Mouse (Mus musculus) embryonic facial prominence, embryonic 14.5 days (tissue): Measurements from ENCODE around the gene Ift57. TPM values are rescaled to one million over a fixed set of nuclear protein-coding genes. Genes with fewer than 3 reads are reported as not detected.

Experiments used
- ATAC-seq: fragments of 200-750 bp; cut with Nextera tagmentation; 2 replicates; pipeline ENCODE4 v1.8.0; 2017; ENCODE audit warnings: low read depth, moderate number of reproducible peaks, moderate TSS enrichment
- DNase-seq: peaks from one replicate; pipeline ENCODE4 v3.0.0-alpha.2; 2015; ENCODE audit warnings: low spot score
- H3K27ac ChIP-seq: fragments of 300-500 bp; sonication (generic); replicated peaks from 2 replicates; pipeline ENCODE4 v1.5.1; 2014; ENCODE audit warnings: low read depth, mild to moderate bottlenecking, low read length, moderate library complexity
- H3K27me3 ChIP-seq: fragments of 300-500 bp; sonication (generic); replicated peaks from 2 replicates; pipeline ENCODE4 v1.6.1; 2014; ENCODE audit warnings: low read length; ENCODE audit not compliant: control insufficient read depth, insufficient read depth
- H3K36me3 ChIP-seq: fragments of 300-500 bp; sonication (generic); 2 replicates; pipeline ENCODE4 v1.6.1; 2014; ENCODE audit warnings: low read length, mixed read lengths; ENCODE audit not compliant: control insufficient read depth, insufficient read depth
- H3K4me1 ChIP-seq: fragments of 300-500 bp; sonication (generic); 2 replicates; pipeline ENCODE4 v1.6.1; 2014; ENCODE audit warnings: antibody characterized with exemption, low read length; ENCODE audit not compliant: control insufficient read depth, insufficient read depth
- H3K4me2 ChIP-seq: fragments of 300-500 bp; sonication (generic); 2 replicates; pipeline ENCODE4 v1.6.1; 2014; ENCODE audit warnings: low read depth, mild to moderate bottlenecking, low read length, moderate library complexity, mixed read lengths
- H3K4me3 ChIP-seq: fragments of 300-500 bp; sonication (generic); 2 replicates; pipeline ENCODE4 v1.5.1; 2014; ENCODE audit warnings: low read depth, mild to moderate bottlenecking, low read length
- H3K9ac ChIP-seq: fragments of 300-500 bp; sonication (generic); 2 replicates; pipeline ENCODE4 v1.6.1; 2014; ENCODE audit warnings: low read depth, mild to moderate bottlenecking, low read length, moderate library complexity, mixed read lengths
- H3K9me3 ChIP-seq: fragments of 300-500 bp; sonication (generic); 2 replicates; pipeline ENCODE4 v1.6.1; 2016; ENCODE audit warnings: low read length; ENCODE audit not compliant: control insufficient read depth
- WGBS: fragments of 180-500 bp; shearing (Covaris S2); extraction: QIAGEN DNeasy Blood & Tissue Kit; methylation state at CpG from one replicate; pipeline ENCODE4 v1.1.7; 2014; 5-methylcytosine and 5-hydroxymethylcytosine counted together
- polyA plus RNA-seq: library from polyadenylated mRNA; unstranded; fragments of >200 nt; fragmentation: Nextera tagmentation; extraction: Ambion mirVana; gene quantifications from 2 replicates; pipeline ENCODE4 v1.2.1, GENCODE M21; 2014

Ift57 gene
- polyA plus RNA-seq, 1 experiment from 2014 or later, result 31.0 TPM

- no peak for DNase-seq
- no peaks in the 10 kb centered on the region for H3K9me3 ChIP-seq
- H3K4me3 ChIP-seq, result peak overlapping the region; percentile 74
- H3K4me1 ChIP-seq, result peaks cover 6% of the 10 kb centered on the region; the same call in 1 of the 2 replicates
- H3K36me3 ChIP-seq, result no peaks in the 10 kb centered on the region
- H3K4me2 ChIP-seq, result peak overlapping the region; percentile 63
- H3K9ac ChIP-seq, result peak overlapping the region; percentile 70; the same call in 1 of the 2 replicates
- WGBS, result 34% methylated on average over 5 of the region's 5 CpGs
- H3K27ac ChIP-seq, result no peak overlapping the region; the same call in 1 of the 2 replicates
- ATAC-seq, result no peak
- H3K27me3 ChIP-seq, result no peaks in the 10 kb centered on the region
Observed at GRCm38 (mm10) chr16:49699821-49700220, 788 bp downstream of the Ift57 start.

- Histone ChIP-seq H3K4me3 (no peak overlapping the region), H3K27me3 (no peaks in the 10 kb centered on the region), H3K36me3 (peaks cover 30% of the 10 kb centered on the region), H3K27ac (no peak overlapping the region), H3K4me1 (no peaks in the 10 kb centered on the region), H3K9me3 (no peaks in the 10 kb centered on the region), H3K4me2 (no peak overlapping the region), H3K9ac (no peak overlapping the region)
- no peak for ATAC-seq
- WGBS, result 64% methylated on average over 1 of the region's 1 CpGs
- no peak for DNase-seq
Observed at GRCm38 (mm10) chr16:49708074-49708473, 9.0 kb downstream of the Ift57 start.

GRCm38 (mm10) chr16:49710188-49710587, 11.2 kb downstream of the Ift57 start:
- 94% methylated on average over 3 of the region's 3 CpGs for WGBS
- Histone ChIP-seq H3K27ac (no peak overlapping the region), H3K9ac (no peak overlapping the region), H3K9me3 (no peaks in the 10 kb centered on the region), H3K4me2 (no peak overlapping the region), H3K4me1 (no peaks in the 10 kb centered on the region), H3K4me3 (no peak overlapping the region), H3K36me3 (peaks cover 30% of the 10 kb centered on the region), H3K27me3 (no peaks in the 10 kb centered on the region)
- ATAC-seq, result no peak
- no peak for DNase-seq

GRCm38 (mm10) chr16:49713302-49713701, 14.3 kb downstream of the Ift57 start:
- H3K4me3 ChIP-seq, result no peak overlapping the region
- H3K9ac ChIP-seq, result no peak overlapping the region
- no peak overlapping the region for H3K27ac ChIP-seq
- peaks cover 22% of the 10 kb centered on the region for H3K36me3 ChIP-seq
- ATAC-seq (no peak), DNase-seq (no peak)
- WGBS, result 85% methylated on average over 3 of the region's 3 CpGs
- no peaks in the 10 kb centered on the region for H3K4me1 ChIP-seq
- no peak overlapping the region for H3K4me2 ChIP-seq
- no peaks in the 10 kb centered on the region for H3K27me3 ChIP-seq
- no peaks in the 10 kb centered on the region for H3K9me3 ChIP-seq

GRCm38 (mm10) chr16:49720671-49721070, 21.6 kb downstream of the Ift57 start:
- ATAC-seq, result no peak

GRCm38 (mm10) chr16:49721678-49722077, 22.6 kb downstream of the Ift57 start:
- H3K4me2 ChIP-seq, result no peak overlapping the region
- H3K4me3 ChIP-seq, result no peak overlapping the region
- H3K36me3 ChIP-seq, result no peaks in the 10 kb centered on the region
- peaks cover 8% of the 10 kb centered on the region; the same call in 1 of the 2 replicates for H3K4me1 ChIP-seq
- ATAC-seq (no peak), DNase-seq (no peak)
- no peaks in the 10 kb centered on the region for H3K27me3 ChIP-seq
- WGBS, result 55% methylated on average over 5 of the region's 5 CpGs
- no peak overlapping the region for H3K27ac ChIP-seq
- H3K9me3 ChIP-seq, result no peaks in the 10 kb centered on the region
- no peak overlapping the region for H3K9ac ChIP-seq

More at GRCm38 (mm10) chr16:49720671-49721070, 21.6 kb downstream of the Ift57 start:
- H3K4me2 ChIP-seq, result no peak overlapping the region
- peaks cover 8% of the 10 kb centered on the region; the same call in 1 of the 2 replicates for H3K4me1 ChIP-seq
- H3K36me3 ChIP-seq, result no peaks in the 10 kb centered on the region
- no peak for DNase-seq
- H3K27ac ChIP-seq, result no peak overlapping the region
- H3K4me3 ChIP-seq, result no peak overlapping the region
- no peaks in the 10 kb centered on the region for H3K27me3 ChIP-seq
- H3K9me3 ChIP-seq, result no peaks in the 10 kb centered on the region
- H3K9ac ChIP-seq, result no peak overlapping the region
- WGBS, result 77% methylated on average over 2 of the region's 2 CpGs

GRCm38 (mm10) chr16:49723222-49723621, 24.2 kb downstream of the Ift57 start:
- no peak for ATAC-seq
- no peak overlapping the region for H3K4me3 ChIP-seq
- H3K4me1 ChIP-seq, result peaks cover 8% of the 10 kb centered on the region; the same call in 1 of the 2 replicates
- no peaks in the 10 kb centered on the region for H3K9me3 ChIP-seq
- H3K4me2 ChIP-seq, result no peak overlapping the region
- no peaks in the 10 kb centered on the region for H3K36me3 ChIP-seq
- H3K9ac ChIP-seq, result no peak overlapping the region
- no peaks in the 10 kb centered on the region for H3K27me3 ChIP-seq
- H3K27ac ChIP-seq, result no peak overlapping the region
- 61% methylated on average over 4 of the region's 4 CpGs for WGBS
- DNase-seq, result peak; percentile 49

GRCm38 (mm10) chr16:49724232-49724631, 25.2 kb downstream of the Ift57 start:
- no peak overlapping the region for H3K4me3 ChIP-seq
- H3K4me2 ChIP-seq, result no peak overlapping the region
- no peak overlapping the region for H3K9ac ChIP-seq
- no peak overlapping the region for H3K27ac ChIP-seq
- H3K27me3 ChIP-seq, result no peaks in the 10 kb centered on the region
- ATAC-seq (no peak), DNase-seq (no peak)
- H3K9me3 ChIP-seq, result no peaks in the 10 kb centered on the region
- H3K36me3 ChIP-seq, result no peaks in the 10 kb centered on the region
- WGBS, result 80% methylated on average over 5 of the region's 5 CpGs
- H3K4me1 ChIP-seq, result peaks cover 8% of the 10 kb centered on the region; the same call in 1 of the 2 replicates

- H3K4me3 ChIP-seq, result no peak overlapping the region
- DNase-seq (no peak), ATAC-seq (no peak)
- 83% methylated on average over 2 of the region's 2 CpGs for WGBS
- no peak overlapping the region for H3K27ac ChIP-seq
- H3K9me3 ChIP-seq, result no peaks in the 10 kb centered on the region
- no peaks in the 10 kb centered on the region for H3K27me3 ChIP-seq
- peaks cover 8% of the 10 kb centered on the region; the same call in 1 of the 2 replicates for H3K4me1 ChIP-seq
- no peaks in the 10 kb centered on the region for H3K36me3 ChIP-seq
- no peak overlapping the region for H3K9ac ChIP-seq
- no peak overlapping the region for H3K4me2 ChIP-seq
Observed at GRCm38 (mm10) chr16:49724931-49725330, 25.9 kb downstream of the Ift57 start.
